Mouse (Mus musculus) liver, embryonic 14.5 days (tissue): ENCODE results near the gene Slc22a8. TPM values are rescaled to one million over a fixed set of nuclear protein-coding genes. Genes with fewer than 3 reads are reported as not detected.
A peak's percentile ranks its signal among the peaks of the same experiment; 100 is the strongest.

Experiments
- ATAC-seq: fragments of 200-750 bp; cut with Nextera tagmentation; 2 replicates; pipeline ENCODE4 v1.8.0; 2017; ENCODE audit warnings: moderate number of reproducible peaks, mild to moderate bottlenecking, moderate library complexity; ENCODE audit not compliant: insufficient read depth
- DNase-seq, 3 experiments: peaks; one replicate each; pipeline ENCODE4 v3.0.0-alpha.2; 2012 to 2013; ENCODE audit warnings: low read depth in 3 of 3, low spot score in 3 of 3
- H3K27ac ChIP-seq: fragments of 300-500 bp; sonication (generic); 2 replicates; pipeline ENCODE4 v1.5.1; 2014; ENCODE audit warnings: moderate library complexity, mild to moderate bottlenecking, control low read depth, inconsistent platforms
- H3K27me3 ChIP-seq: fragments of 300-500 bp; sonication (generic); 2 replicates; pipeline ENCODE4 v1.6.1; 2014; ENCODE audit warnings: mild to moderate bottlenecking, low read length, moderate library complexity; ENCODE audit not compliant: control insufficient read depth, insufficient read depth
- H3K36me3 ChIP-seq: fragments of 300-500 bp; sonication (generic); replicated peaks from 2 replicates; pipeline ENCODE4 v1.6.1; 2014; ENCODE audit warnings: low read depth; ENCODE audit not compliant: control insufficient read depth, insufficient read depth
- H3K4me1 ChIP-seq, 2 experiments: fragments of 200-500 bp in 1 of 2; fragments of 300-500 bp in 1 of 2; sonication (generic) in 1 of 2; replicated peaks; 2 replicates each; pipeline ENCODE4 v1.6.1; 2012 to 2014; ENCODE audit warnings: antibody characterized with exemption in 1 of 2, inconsistent platforms in 1 of 2, low read length in 1 of 2; ENCODE audit not compliant: control insufficient read depth in 2 of 2, insufficient read depth in 2 of 2
- H3K4me2 ChIP-seq: fragments of 300-500 bp; sonication (generic); 2 replicates; pipeline ENCODE4 v1.6.1; 2014; ENCODE audit warnings: low read depth, mild to moderate bottlenecking, control low read depth, moderate library complexity
- H3K4me3 ChIP-seq, 2 experiments: fragments of 200-500 bp in 1 of 2; fragments of 300-500 bp in 1 of 2; sonication (generic) in 1 of 2; 2 replicates each; pipeline ENCODE4 v1.5.1; 2012 to 2014; ENCODE audit warnings: low read depth in 2 of 2, low read length in 2 of 2, mild to moderate bottlenecking in 2 of 2, control low read depth in 1 of 2, inconsistent platforms in 1 of 2, moderate library complexity in 1 of 2; ENCODE audit not compliant: insufficient read depth in 1 of 2
- H3K9ac ChIP-seq: fragments of 300-500 bp; sonication (generic); replicated peaks from 2 replicates; pipeline ENCODE4 v1.6.1; 2014; ENCODE audit warnings: mild to moderate bottlenecking, control low read depth, moderate library complexity
- H3K9me3 ChIP-seq: fragments of 300-500 bp; sonication (generic); 2 replicates; pipeline ENCODE4 v1.6.1; 2016; ENCODE audit warnings: low read length, mixed read lengths; ENCODE audit not compliant: control insufficient read depth
- CTCF ChIP-seq: IDR thresholded peaks from 2 replicates; pipeline ENCODE4 v1.5.1; 2016; ENCODE audit warnings: antibody characterized with exemption, low read depth, control low read depth
- EP300 ChIP-seq: IDR thresholded peaks from 2 replicates; pipeline ENCODE4 v1.6.1; 2016; ENCODE audit warnings: antibody characterized with exemption, low read depth
- WGBS: fragments of 180-500 bp; shearing (Covaris S2); extraction: QIAGEN DNeasy Blood & Tissue Kit; methylation state at CpG from one replicate; pipeline ENCODE4 v1.1.7; 2014; ENCODE audit not compliant: insufficient replicate concordance; 5-methylcytosine and 5-hydroxymethylcytosine counted together
- polyA plus RNA-seq, 2 experiments: library from polyadenylated mRNA; depleted of rRNA in 1 of 2; stranded (reverse) in 1 of 2; unstranded in 1 of 2; fragments of >200 nt; fragmentation: Nextera tagmentation in 1 of 2; extraction: Ambion mirVana in 1 of 2; gene quantifications; 2 replicates each; pipeline versions ENCODE4 v1.2.1 to v1.2.3; 2012 to 2014

The Slc22a8 gene
- polyA plus RNA-seq, 2 experiments, result 1.5 to 1.6 TPM

GRCm38 (mm10) chr19:8585899-8586298 lies 5.2 kb upstream of the Slc22a8 start:
- Histone ChIP-seq H3K27me3 (no peaks in the 10 kb centered on the region), H3K27ac (no peak overlapping the region), H3K36me3 (no peaks in the 10 kb centered on the region), H3K4me1 (peaks cover 0 to 2% of the 10 kb centered on the region in 2 experiments; a peak in 2 of 4 replicates), H3K9me3 (no peaks in the 10 kb centered on the region), H3K4me2 (no peak overlapping the region), H3K9ac (no peak overlapping the region), H3K4me3 (no peak overlapping the region)
- TF ChIP-seq EP300 (no peak), CTCF (no peak)
- no peak for ATAC-seq
- 65% methylated on average over 2 of the region's 2 CpGs for WGBS
- no peak for DNase-seq

GRCm38 (mm10) chr19:8586350-8586749 lies 4.7 kb upstream of the Slc22a8 start:
- Histone ChIP-seq H3K4me3 (no peak overlapping the region), H3K36me3 (no peaks in the 10 kb centered on the region), H3K9me3 (no peaks in the 10 kb centered on the region), H3K4me1 (peaks cover 0 to 2% of the 10 kb centered on the region in 2 experiments; a peak in 2 of 4 replicates), H3K4me2 (no peak overlapping the region), H3K27me3 (no peaks in the 10 kb centered on the region), H3K27ac (no peak overlapping the region), H3K9ac (no peak overlapping the region)
- WGBS, result 43% methylated on average over 3 of the region's 3 CpGs
- no peak for ATAC-seq
- DNase-seq, result no peak
- TF ChIP-seq EP300 (no peak), CTCF (no peak)

- WGBS, result 70% methylated on average over 1 of the region's 1 CpGs
- DNase-seq (no peak), ATAC-seq (no peak)
Observed at GRCm38 (mm10) chr19:8587315-8587714, 3.7 kb upstream of the Slc22a8 start.

GRCm38 (mm10) chr19:8592155-8592554 lies 1.1 kb downstream of the Slc22a8 start:
- 14% methylated on average over 2 of the region's 2 CpGs for WGBS
- peak; percentile 20; the same call in 1 of the 2 replicates for TF ChIP-seq EP300
- TF ChIP-seq CTCF, result no peak
- no peak overlapping the region for H3K4me2 ChIP-seq
- H3K27me3 ChIP-seq, result no peaks in the 10 kb centered on the region
- ATAC-seq, result peak; percentile 53
- H3K36me3 ChIP-seq, result no peaks in the 10 kb centered on the region
- H3K4me3 ChIP-seq, result no peak overlapping the region
- H3K4me1 ChIP-seq, result peaks cover 0 to 18% of the 10 kb centered on the region in 2 experiments; a peak in 3 of 4 replicates
- peak in 1 of 3 experiments; percentile 9 for DNase-seq
- H3K9ac ChIP-seq, result no peak overlapping the region
- H3K27ac ChIP-seq, result no peak overlapping the region
- no peaks in the 10 kb centered on the region for H3K9me3 ChIP-seq

More at GRCm38 (mm10) chr19:8587315-8587714, 3.7 kb upstream of the Slc22a8 start:
- TF ChIP-seq CTCF, result peak; percentile 35
- no peak for TF ChIP-seq EP300
- no peak overlapping the region for H3K9ac ChIP-seq
- H3K4me1 ChIP-seq, result peaks cover 0 to 4% of the 10 kb centered on the region in 2 experiments; a peak in 3 of 4 replicates
- no peak overlapping the region for H3K4me3 ChIP-seq
- H3K27me3 ChIP-seq, result no peaks in the 10 kb centered on the region
- no peaks in the 10 kb centered on the region for H3K36me3 ChIP-seq
- no peak overlapping the region for H3K27ac ChIP-seq
- no peak overlapping the region for H3K4me2 ChIP-seq
- H3K9me3 ChIP-seq, result no peaks in the 10 kb centered on the region

- ATAC-seq (peak; percentile 45; the same call in 1 of the 2 replicates), DNase-seq (no peak)
- no peaks in the 10 kb centered on the region for H3K9me3 ChIP-seq
- H3K9ac ChIP-seq, result no peak overlapping the region
- H3K4me1 ChIP-seq, result peaks cover 0 to 18% of the 10 kb centered on the region in 2 experiments; a peak in 3 of 4 replicates
- no peaks in the 10 kb centered on the region for H3K36me3 ChIP-seq
- WGBS, result 47% methylated on average over 6 of the region's 6 CpGs
- H3K4me2 ChIP-seq, result no peak overlapping the region
- no peak for TF ChIP-seq CTCF
- TF ChIP-seq EP300, result no peak
- H3K27ac ChIP-seq, result no peak overlapping the region
- H3K27me3 ChIP-seq, result no peaks in the 10 kb centered on the region
- H3K4me3 ChIP-seq, result no peak overlapping the region
Observed at GRCm38 (mm10) chr19:8592873-8593408, 1.9 kb downstream of the Slc22a8 start.
